Mouse (Mus musculus): ENCODE results near the gene Igf2.

- TF ChIP-seq E2F4 (IDR thresholded peaks at IDR 0.05; ENCODE audit: borderline replicate concordance, low read depth, low read length) (no peak), NRF1 (IDR thresholded peaks at IDR 0.05; ENCODE audit: insufficient read depth, low read depth, low read length, poor library complexity, severe bottlenecking) (no peak)
These were observed 65.7 kb downstream of the Igf2 start for GRCm38 (mm10) chr7:142600921-142601320.
